Mouse (Mus musculus): ENCODE results near the gene Ces1e.
"Not testable (repeated sequence)": the region's sequence is repeated elsewhere in the genome, so short reads cannot be mapped to it uniquely, and the experiment has no call there.

- not testable (repeated sequence) for TF ChIP-seq SIN3A (IDR thresholded peaks at IDR 0.05; ENCODE audit: low read length); POLR2A (IDR thresholded peaks at IDR 0.05; ENCODE audit: control insufficient read depth in 1 of 2, insufficient read depth in 1 of 2, low read depth in 1 of 2, low read length in 2 of 2, poor library complexity in 1 of 2); USF1 (IDR thresholded peaks at IDR 0.05; ENCODE audit: low read depth, low read length); ELF1 (IDR thresholded peaks at IDR 0.05; ENCODE audit: low read depth, low read length); CTCF (IDR thresholded peaks at IDR 0.05 in 2 of 3, conservative IDR thresholded peaks at IDR 0.05 in 1 of 3; ENCODE audit: control insufficient read depth in 1 of 3, insufficient read depth in 1 of 3, low read depth in 2 of 3, low read length in 3 of 3, poor library complexity in 1 of 3, severe bottlenecking in 1 of 3); ZC3H11A (IDR thresholded peaks at IDR 0.05; ENCODE audit: low read depth, low read length); MAX (IDR thresholded peaks at IDR 0.05; ENCODE audit: low read length)
These were observed 30.3 kb downstream of the Ces1e start for GRCm38 (mm10) chr8:93199146-93199545.
